Mouse (Mus musculus) bone marrow, adult 2 months (tissue): ENCODE results near the gene Aff1.

Experiments
- CTCF ChIP-seq: fragments of 200-500 bp; IDR thresholded peaks from 2 replicates; pipeline ENCODE4 v1.5.1; 2011; ENCODE audit warnings: low read length, control low read depth; ENCODE audit not compliant: control insufficient read depth, insufficient read depth
- POLR2A ChIP-seq: fragments of 200-500 bp; IDR thresholded peaks from 2 replicates; pipeline ENCODE4 v1.6.1; 2011; ENCODE audit warnings: low read depth, mild to moderate bottlenecking, control low read depth, low read length, borderline replicate concordance; ENCODE audit not compliant: control insufficient read depth

- TF ChIP-seq CTCF (no peak), POLR2A (no peak)
These were observed 38.0 kb downstream of the Aff1 start for GRCm38 (mm10) chr5:103730142-103730541.
